Mouse (Mus musculus) brain, embryonic 14.5 days (tissue): ENCODE measurements around the gene Alkbh1. TPM values are rescaled to one million over a fixed set of nuclear protein-coding genes. Genes with fewer than 3 reads are reported as not detected.

Experiments
- DNase-seq: peaks from one replicate; pipeline ENCODE4 v3.0.0-alpha.2; 2011; ENCODE audit warnings: low read depth
- CTCF ChIP-seq: fragments of 200-500 bp; IDR thresholded peaks from 2 replicates; pipeline ENCODE4 v1.5.1; 2012; ENCODE audit warnings: inconsistent platforms, mild to moderate bottlenecking, moderate library complexity, borderline replicate concordance; ENCODE audit not compliant: insufficient read depth, insufficient read length; ENCODE audit errors: extremely low read depth
- POLR2A ChIP-seq: fragments of 200-500 bp; IDR thresholded peaks from 2 replicates; pipeline ENCODE4 v1.6.1; 2012; ENCODE audit warnings: mild to moderate bottlenecking, inconsistent platforms, borderline replicate concordance; ENCODE audit not compliant: poor library complexity, insufficient read depth, insufficient read length, severe bottlenecking; ENCODE audit errors: extremely low read depth
- polyA plus RNA-seq: library from polyadenylated mRNA; depleted of rRNA; stranded (reverse); fragments of >200 nt; gene quantifications from 2 replicates; pipeline ENCODE4 v1.2.3, GENCODE M21; 2012; rRNA removed

Alkbh1 gene
- polyA plus RNA-seq, 1 experiment: 30.0 TPM

DNA sequence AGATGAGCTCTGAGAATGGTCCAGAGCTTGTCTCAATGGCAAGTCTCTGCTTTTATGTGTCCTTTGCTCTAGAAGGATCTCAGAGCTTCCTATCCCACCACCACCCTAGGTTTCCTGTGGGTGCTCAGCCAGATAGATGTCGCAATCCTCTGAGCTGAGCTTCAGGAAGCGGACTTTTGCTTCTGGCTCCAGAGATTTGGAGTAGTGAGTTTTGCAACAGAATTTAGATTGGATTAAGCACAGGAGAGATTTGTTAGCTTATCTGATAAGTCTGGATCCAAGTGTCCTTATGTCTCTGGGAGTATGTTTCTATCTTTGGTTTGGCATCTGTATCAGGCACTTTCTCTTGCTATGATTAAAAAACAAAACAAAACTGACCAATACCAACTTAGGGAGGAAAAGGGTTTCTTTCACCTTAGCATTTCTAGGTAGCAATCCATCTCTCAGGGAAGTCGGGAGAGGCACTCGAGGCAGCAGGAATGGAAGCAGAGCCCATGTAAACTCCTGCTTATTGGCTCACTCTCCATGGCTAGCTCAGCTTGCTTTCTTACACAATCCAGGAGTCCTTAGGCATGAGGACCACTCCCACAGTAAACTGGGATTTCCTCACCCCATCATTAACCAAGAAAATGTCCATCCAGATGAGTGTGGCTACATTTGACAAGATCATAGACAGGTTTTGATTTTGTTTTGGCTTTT, 50.2 kb downstream of the Alkbh1 start:
- DNase-seq: no peak
- no peak for TF ChIP-seq POLR2A
- no peak for TF ChIP-seq CTCF

GRCm38 (mm10) chr12:87391355-87391754, 52.5 kb downstream of the Alkbh1 start:
- DNase-seq: no peak
- TF ChIP-seq POLR2A (no peak), CTCF (no peak)

DNA sequence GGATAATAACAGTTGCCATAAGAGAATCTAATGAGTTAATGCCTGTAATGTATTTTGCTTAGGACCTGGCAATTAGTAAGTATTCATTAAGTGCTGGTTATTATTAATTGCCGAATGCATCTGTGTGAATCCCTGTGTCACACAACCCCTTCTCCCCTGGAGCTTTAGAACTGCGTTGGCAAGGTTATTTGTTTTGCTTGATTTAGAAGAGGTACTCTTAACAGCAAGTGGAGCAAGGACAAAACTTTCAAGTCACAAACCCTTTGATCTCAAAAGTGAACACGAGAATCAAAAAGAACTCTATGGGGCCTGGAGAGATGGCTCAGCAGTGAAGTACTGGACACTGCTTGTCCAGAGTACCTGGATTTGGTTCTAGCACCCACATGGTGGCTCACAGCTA, 54.6 kb downstream of the Alkbh1 start:
- TF ChIP-seq POLR2A: no peak
- TF ChIP-seq CTCF: no peak
- DNase-seq: no peak

DNA sequence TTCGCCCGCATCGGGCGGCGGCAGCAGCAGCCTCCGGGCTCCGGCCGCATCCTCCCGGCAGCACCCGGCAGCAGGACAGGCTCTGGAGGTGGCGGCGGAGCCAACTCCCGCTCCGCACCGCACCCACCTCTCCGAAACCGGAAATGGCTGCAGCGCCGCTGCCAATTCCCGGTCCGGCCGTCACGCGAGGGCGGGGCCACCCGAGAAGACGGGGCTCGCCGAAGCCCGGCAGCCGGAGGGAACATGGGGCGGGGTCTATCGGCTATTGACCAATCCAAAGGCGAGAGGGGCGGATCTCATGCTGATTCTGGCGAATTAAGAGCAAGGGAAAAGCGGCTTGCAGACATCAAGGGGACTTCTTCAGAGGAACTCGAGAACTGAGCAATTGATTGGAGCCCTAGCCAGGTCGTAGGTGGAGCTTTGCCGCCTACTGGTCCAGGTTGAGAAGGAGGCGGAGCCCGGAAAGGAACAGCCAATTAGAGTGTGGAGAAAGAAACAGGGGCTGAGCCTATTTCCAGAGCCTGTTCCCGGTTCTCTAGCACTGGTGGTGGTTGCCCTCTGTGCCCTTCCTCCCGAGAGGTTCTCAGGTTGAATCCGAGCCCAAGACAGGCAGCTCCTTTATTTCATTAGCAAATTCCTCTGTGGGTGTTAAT, 55.6 kb downstream of the Alkbh1 start, which contains the start of gene Sptlc2:
Gene Sptlc2, minus strand, starts transcription at position 234 of the 653 bp plus-strand sequence.
- TF ChIP-seq CTCF (no peak), POLR2A (peak; percentile 85)
- DNase-seq: peak; percentile 100

DNA sequence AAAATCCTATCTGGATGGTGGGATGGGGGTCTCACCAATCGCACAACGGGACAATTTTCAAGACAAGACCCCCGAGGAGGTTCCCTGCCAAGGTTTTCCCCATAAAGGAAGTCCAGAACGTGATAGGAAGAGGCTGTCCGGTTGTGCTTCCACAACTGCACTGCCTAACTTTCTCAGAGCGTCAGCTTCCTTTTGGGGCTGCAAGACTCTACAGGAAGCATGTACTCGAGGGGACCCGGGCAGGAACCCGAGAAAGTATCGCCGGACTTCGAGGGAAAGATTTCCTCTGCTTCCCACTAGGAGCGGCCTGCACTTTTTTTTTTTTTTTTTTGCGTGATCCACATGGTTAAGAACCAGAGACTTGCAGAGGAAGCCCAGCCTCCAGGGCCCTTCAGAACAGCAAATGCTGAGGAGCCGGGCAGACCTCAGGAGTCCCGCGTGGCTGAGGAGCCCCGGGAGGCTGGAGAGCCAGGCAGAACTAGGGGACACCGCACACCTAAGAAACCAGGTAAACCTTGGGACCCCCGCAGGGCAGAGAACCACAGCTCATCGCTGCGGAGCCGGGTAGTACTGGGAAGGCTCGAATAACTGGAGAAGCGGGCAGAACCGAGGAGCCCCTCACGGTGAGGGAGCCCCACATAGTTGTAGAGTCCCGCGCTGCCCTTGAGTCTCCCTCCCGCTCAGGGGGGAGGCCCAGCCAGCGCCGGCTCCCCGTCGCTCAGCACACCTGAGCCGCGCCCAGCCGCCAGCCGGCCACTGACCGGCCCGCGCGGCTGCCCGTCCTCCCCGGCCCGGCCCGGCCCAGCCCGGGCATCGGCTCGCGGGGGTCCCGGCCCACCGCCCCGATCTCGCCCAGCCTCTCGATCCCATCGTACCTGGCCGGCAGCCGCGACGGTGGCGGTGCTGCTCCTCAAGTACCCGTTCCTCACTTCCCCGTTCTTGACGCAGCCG, 56.4 kb downstream of the Alkbh1 start:
- TF ChIP-seq POLR2A: no peak
- DNase-seq: peak; percentile 27

GRCm38 (mm10) chr12:87385051-87385450, 58.8 kb downstream of the Alkbh1 start:
- no peak for TF ChIP-seq POLR2A
- TF ChIP-seq CTCF: no peak
- no peak for DNase-seq

GRCm38 (mm10) chr12:87381380-87381682, 62.5 kb downstream of the Alkbh1 start:
- no peak for DNase-seq
- TF ChIP-seq POLR2A (no peak), CTCF (no peak)

- DNase-seq: no peak
- TF ChIP-seq CTCF (no peak), POLR2A (no peak)
Observed at GRCm38 (mm10) chr12:87380586-87381379, 63.0 kb downstream of the Alkbh1 start.

GRCm38 (mm10) chr12:87379496-87379895, 64.3 kb downstream of the Alkbh1 start:
- TF ChIP-seq POLR2A (no peak), CTCF (no peak)
- DNase-seq: no peak

Other genes starting within 250 kb of the Alkbh1 start
- gene Samd15, start 244.3 kb downstream of the Alkbh1 start, polyA plus RNA-seq: 0.83 and 1.5 TPM in 2 replicates
- gene Tmed8, start 243.6 kb downstream of the Alkbh1 start, polyA plus RNA-seq: 11.7 and 13.9 TPM in 2 replicates
- 3.1 and 4.4 TPM in 2 replicates for gene Noxred1, start 205.3 kb downstream of the Alkbh1 start, polyA plus RNA-seq
- 64.5 and 72.3 TPM in 2 replicates for gene Vipas39, start 177.8 kb downstream of the Alkbh1 start, polyA plus RNA-seq
- gene Ahsa1, start 177.5 kb downstream of the Alkbh1 start, polyA plus RNA-seq: 151 and 160 TPM in 2 replicates
- 0.96 and 1.4 TPM in 2 replicates for gene Ism2, start 144.3 kb downstream of the Alkbh1 start, polyA plus RNA-seq
- 24.6 and 31.0 TPM in 2 replicates for gene Sptlc2, start 55.7 kb downstream of the Alkbh1 start, polyA plus RNA-seq
- 65.2 and 89.2 TPM in 2 replicates for gene Slirp, start 121 bp downstream of the Alkbh1 start, polyA plus RNA-seq
- gene Snw1, start 28.3 kb upstream of the Alkbh1 start, polyA plus RNA-seq: 41.8 and 45.4 TPM in 2 replicates
- gene Gm5788, start 50.7 kb upstream of the Alkbh1 start, polyA plus RNA-seq: not detected in 2 replicates
- gene Gm8300, start 70.3 kb upstream of the Alkbh1 start, polyA plus RNA-seq: not detected in 2 replicates
- gene Oog1, start 158.7 kb upstream of the Alkbh1 start, polyA plus RNA-seq: not detected in 2 replicates
- gene Gm4027, start 174.9 kb upstream of the Alkbh1 start, polyA plus RNA-seq: not detected in 2 replicates
- not detected in 2 replicates for gene Gm16381, start 200.6 kb upstream of the Alkbh1 start, polyA plus RNA-seq